Mouse (Mus musculus) urinary bladder, adult 18-20 months (tissue): ENCODE results near the gene Nipsnap2.
"Not testable (repeated sequence)": the region's sequence is repeated elsewhere in the genome, so short reads cannot be mapped to it uniquely, and the experiment has no call there.

Experiments used
- DNase-seq, 2 experiments: peaks; one replicate each; pipeline ENCODE4 v3.0.0; 2022; ENCODE audit warnings: low spot score in 2 of 2, mixed read lengths in 2 of 2

Gene Nipsnap2

DNA sequence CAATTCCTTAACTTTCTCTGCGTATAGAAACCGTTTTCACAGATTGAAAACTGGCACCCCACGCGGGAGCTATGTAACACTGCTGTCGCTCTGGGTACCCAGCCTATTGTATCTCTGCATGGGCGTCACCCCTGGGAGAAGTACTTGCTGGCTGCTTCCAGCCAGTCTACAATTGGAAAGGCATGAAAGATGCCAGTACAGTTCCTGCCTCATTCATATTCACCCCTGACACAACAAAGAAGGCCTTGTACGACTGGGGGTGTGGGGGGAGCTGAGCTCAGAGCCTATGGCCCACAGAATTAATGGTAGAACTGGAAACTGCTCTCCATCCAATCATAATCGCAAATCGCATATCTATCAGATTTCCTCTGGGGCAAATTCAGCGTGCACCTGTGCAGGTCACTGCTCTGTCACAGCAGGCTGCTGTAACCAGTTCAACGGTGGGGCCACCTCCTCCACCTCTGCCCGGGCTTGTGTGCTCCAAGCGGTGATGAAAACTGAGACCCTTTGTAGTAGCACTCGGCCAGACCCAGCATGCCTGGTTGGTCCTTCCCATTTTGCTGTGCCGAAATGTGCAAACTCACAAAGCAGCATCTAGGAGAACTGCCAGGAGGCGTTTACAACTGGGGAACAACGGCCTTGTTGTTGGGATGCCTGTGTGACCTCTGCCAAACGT, 37.1 kb downstream of the Nipsnap2 start:
- no peak for DNase-seq

- DNase-seq = no peak
Observed at GRCm38 (mm10) chr5:129770443-129771355, 45.8 kb downstream of the Nipsnap2 start.

GRCm38 (mm10) chr5:129772433-129772832, 47.6 kb downstream of the Nipsnap2 start:
- no peak for DNase-seq

- DNase-seq = not testable (repeated sequence)
Observed at GRCm38 (mm10) chr5:129773330-129773729, 48.5 kb downstream of the Nipsnap2 start.

- no peak for DNase-seq
Observed at GRCm38 (mm10) chr5:129774661-129775060, 49.8 kb downstream of the Nipsnap2 start.

DNA sequence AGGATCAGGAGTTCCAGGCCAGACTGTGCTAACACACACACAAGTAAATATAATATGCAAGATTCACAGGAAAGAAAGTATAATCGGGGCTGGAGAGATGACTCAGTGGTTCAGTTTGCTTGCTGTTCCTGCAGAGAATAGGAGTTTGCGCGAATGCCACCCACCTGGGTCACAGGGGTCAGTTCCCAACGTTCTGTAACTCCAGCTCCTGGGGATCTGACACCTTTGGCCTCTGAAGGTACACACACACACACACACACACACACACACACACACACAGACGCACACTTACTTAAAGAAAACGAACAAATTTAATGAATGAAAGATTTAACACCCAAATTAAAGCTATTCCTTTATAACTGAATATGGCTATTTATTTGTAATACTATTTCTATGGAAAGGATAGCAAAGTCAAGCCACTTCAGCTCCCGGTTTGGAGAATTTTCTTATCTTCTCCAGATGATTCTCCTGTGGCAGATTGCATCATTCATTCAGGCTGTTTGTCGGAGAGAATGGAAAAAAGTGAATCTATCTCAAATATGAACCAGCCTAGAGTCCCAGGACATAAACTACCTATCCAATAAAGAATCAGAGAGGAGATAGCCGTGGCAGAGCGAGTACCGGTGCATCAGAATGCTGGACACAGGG, 53.6 kb downstream of the Nipsnap2 start:
- no peak for DNase-seq

DNA sequence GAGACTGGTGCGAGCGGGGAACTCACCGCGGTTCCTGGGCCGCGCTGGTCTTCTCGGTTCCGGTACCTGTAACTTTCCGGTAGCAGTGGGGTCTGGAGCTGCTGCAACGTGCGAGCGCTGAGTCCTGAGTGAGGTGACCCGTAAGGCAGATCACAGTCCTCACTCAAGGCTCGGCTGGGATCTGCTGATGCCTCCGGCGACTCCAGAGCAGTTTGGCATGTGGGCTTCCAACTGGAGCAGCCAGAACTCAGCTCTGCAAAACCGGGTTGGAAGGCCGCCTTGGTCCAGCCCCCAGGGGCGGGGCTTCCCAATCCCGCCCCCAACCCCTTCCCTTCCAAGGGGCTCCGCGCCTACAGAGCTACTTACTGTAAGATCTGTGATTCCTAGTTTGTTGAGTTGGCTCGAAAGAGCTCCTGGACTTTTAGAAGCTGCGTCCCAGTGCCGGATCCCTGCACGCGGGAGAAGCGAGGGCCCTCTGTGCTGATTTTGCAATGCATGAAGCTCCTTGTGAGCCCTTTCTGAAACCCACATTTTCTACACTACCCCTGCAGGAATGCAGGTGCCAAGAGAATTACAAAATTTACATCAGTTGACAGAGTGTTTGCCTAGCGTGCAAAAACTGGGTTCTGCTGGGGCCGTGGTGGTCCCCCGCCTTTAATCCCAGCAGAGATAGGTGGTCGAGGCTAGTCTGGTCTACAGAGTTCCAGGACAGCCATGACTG, 54.3 kb downstream of the Nipsnap2 start:
- DNase-seq = peak; percentile 71 to 76

DNA sequence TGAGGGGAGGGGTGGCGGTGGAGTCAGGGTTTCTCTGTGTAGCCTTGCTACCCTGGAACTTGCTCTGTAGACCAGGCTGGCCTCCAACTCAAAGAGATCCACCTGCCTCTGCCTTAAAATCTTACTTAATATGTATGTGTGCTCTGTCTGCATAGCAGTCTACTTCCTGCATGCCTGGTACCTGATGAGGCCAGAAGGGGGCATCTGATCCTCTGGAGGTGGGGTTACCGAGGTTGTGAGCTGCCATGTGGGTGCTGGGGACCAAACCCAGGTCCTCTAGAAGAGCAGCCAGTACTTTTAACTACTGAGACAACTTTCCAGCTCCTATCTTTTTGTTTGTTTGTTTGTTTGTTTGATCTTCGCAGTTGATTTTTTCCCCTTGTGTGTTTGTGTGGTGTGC, 55.3 kb downstream of the Nipsnap2 start:
- no peak for DNase-seq

DNA sequence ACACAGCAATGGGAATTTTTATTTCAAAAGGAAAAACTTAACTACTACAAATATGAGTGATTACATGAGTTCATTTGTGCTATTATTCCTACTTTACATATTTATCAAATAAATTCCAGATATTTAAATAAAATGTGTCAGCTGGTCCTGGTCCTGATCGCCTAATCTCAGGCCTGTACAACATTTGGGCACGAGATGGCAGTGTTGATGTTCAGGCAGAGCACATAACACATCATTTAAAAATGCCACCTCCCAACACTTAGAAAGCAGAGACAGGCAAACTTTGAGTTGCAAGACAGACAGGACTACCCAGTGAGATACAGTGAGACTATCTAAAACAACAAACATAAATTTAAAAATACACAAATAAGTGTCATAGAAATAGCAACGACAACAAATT, 57.3 kb downstream of the Nipsnap2 start:
- DNase-seq = no peak

- no peak for DNase-seq
Observed at GRCm38 (mm10) chr5:129785235-129785870, 60.5 kb downstream of the Nipsnap2 start.

DNA sequence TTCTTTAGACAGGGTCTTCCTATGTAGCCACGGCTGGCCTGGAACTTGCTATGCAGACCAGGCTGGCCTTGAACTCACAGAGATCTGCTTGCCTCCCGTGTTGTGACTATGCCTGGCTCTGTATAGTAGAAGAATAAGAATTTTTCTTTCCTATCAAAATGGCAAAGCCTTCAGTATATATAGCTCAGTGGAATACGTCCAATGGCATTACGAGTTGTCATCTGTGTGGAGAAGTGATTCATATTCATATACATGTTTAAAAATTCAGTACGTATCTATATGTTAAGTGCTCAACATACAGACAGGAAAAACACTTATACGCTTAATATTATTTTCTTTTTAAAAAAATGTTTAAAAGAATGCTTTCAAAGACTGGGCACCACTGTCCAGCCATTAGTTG, 61.3 kb downstream of the Nipsnap2 start:
- DNase-seq = no peak

DNA sequence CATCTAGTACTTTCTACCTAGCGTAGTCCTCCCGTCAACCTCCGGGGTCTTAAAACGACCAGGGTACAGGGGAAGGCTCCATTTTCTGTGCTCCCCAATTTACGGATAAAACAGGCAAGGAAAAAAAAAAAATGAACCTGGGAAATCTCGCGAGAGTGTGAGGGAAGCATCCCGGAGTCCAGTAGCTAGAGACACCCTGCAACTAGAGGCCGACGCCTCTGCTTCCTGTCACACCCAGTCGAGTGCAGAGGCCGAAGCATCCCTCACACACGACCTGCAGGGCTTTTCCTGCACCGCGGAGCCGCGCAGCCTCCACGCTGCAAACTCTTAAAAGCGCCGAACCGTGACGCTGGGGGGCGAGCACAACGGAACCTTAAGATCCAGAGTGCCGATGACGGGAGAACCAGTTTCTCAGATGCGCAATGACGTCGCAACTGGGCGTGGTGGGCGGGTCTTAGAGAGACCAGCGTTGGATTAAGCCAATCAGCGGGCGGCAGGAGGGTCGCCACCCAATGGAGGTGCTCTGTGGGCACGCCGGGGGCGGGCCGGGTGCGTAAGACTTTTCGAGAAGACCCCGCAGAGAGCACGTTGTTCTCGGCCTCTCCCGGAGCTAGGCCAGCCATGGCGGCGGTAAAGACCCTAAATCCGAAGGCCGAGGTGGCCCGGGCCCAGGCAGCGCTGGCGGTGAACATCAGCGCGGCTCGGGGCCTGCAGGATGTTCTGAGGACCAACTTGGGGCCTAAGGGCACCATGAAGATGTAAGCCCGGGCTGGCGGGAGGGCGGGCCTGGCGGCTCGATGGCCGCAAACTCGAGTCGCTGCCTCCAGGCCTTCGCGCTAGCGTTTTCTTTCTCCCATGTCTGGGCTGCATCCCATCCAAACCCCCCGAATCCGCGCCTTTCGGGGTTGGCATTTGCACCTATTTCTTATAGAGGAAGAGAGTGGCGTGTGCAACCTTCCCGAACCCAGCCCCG, 62.2 kb downstream of the Nipsnap2 start, which contains the start of gene Psph:
TSS of gene Psph (minus strand) at position 632 of the 973 bp plus-strand sequence.
- DNase-seq = peak; percentile 93 to 96

DNA sequence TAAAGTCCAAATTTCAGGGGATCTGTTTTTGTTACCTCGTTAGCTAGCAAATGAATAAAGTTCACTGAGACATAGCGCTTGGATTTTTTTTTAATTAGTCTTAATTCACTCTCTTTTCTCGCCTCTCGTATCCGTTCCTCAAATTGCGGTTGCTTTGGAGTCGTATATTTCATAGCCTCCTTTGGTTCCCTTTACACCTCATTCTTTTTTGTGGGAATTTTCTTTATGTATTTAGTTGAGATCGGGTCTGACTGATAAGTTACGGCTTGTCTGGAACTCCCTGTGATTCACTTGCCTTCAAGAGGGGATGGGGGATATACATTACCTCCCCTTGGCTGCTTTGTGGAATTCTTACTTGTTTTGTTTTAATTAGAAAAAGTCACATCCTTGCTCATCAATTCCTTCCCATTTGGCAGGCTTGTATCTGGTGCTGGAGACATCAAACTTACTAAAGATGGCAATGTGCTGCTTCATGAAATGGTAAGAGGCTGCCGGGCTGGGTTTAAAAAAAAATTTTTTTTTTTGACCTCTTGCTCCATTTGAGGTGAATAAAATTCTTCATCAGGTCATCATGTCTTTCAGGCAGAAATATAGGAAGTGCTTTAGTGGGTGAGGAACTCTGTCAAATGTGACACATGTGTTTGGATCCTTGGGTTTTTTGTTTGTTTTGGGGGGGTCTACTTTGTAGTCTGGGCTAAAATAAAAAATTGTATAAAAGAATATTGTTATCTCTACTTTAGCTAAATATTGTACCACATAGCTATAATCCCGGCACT, 63.1 kb downstream of the Nipsnap2 start:
- no peak for DNase-seq

DNA sequence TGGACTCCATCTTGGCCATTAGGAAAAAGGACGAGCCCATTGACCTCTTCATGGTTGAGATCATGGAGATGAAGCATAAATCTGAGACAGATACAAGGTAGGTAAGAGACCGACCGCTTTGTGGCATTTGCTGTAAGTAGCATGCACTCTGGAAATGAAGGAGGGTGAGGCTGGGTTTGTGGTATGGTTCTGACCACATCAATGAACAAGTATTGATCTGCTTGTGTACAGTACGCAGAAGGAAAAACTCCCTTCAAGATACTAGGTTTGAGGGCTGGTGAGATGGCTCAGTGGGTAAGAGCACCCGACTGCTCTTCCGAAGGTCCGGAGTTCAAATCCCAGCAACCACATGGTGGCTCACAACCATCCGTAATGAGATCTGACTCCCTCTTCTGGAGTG, 65.7 kb downstream of the Nipsnap2 start:
- not testable (repeated sequence) for DNase-seq
